Mouse (Mus musculus): ENCODE measurements around the gene Pabpc4. TPM values are rescaled to one million over a fixed set of nuclear protein-coding genes. Genes with fewer than 3 reads are reported as not detected.

The Pabpc4 gene
- total RNA-seq (2023) = 73.9 TPM

GRCm38 (mm10) chr4:123261721-123262401 lies at the start of gene Pabpc4:
TSS of gene Pabpc4 (plus strand) at chr4:123262351.

GRCm38 (mm10) chr4:123233492-123234084 lies 28.6 kb upstream of the Pabpc4 start, which contains the start of gene Heyl:
TSS of gene Heyl (plus strand) at chr4:123233556.

GRCm38 (mm10) chr4:123323534-123323933 lies 61.4 kb downstream of the Pabpc4 start, which contains the start of gene Oxct2a:
TSS of gene Oxct2a (minus strand) at chr4:123323634.

GRCm38 (mm10) chr4:123342642-123343470 lies 80.7 kb downstream of the Pabpc4 start, which contains the start of gene Bmp8a:
TSS of gene Bmp8a (minus strand) at chr4:123343252.

Other genes with a start within 250 kb of the Pabpc4 start
- gene Trit1, start 245.8 kb upstream of the Pabpc4 start, total RNA-seq (2023) = 21.4 TPM
- not detected for gene Bmp8b, start 157.2 kb upstream of the Pabpc4 start, total RNA-seq (2023)
- not detected for gene Oxct2b, start 146.1 kb upstream of the Pabpc4 start, total RNA-seq (2023)
- gene Ppie, start 122.4 kb upstream of the Pabpc4 start, total RNA-seq (2023) = 55.5 TPM
- gene Hpcal4, start 79.1 kb upstream of the Pabpc4 start, total RNA-seq (2023) = 1.6 TPM
- gene Nt5c1a, start 60.8 kb upstream of the Pabpc4 start, total RNA-seq (2023) = not detected
- gene Heyl, start 28.8 kb upstream of the Pabpc4 start, total RNA-seq (2023) = not detected
- not detected for gene Oxct2a, start 61.3 kb downstream of the Pabpc4 start, total RNA-seq (2023)
- gene Bmp8a, start 80.9 kb downstream of the Pabpc4 start, total RNA-seq (2023) = 0.34 TPM

Measured in CD8-positive naive resting alpha-beta T cell, adult 57 days (primary cell).